Mouse (Mus musculus) kidney, postnatal 25 days (tissue): ENCODE measurements around the gene Ccdc85a.

ENCODE experiments used
- DNase-seq, 2 experiments: peaks; one replicate each; pipeline ENCODE4 v3.0.0; 2021; ENCODE audit warnings: mixed read lengths in 2 of 2

Gene Ccdc85a

DNA sequence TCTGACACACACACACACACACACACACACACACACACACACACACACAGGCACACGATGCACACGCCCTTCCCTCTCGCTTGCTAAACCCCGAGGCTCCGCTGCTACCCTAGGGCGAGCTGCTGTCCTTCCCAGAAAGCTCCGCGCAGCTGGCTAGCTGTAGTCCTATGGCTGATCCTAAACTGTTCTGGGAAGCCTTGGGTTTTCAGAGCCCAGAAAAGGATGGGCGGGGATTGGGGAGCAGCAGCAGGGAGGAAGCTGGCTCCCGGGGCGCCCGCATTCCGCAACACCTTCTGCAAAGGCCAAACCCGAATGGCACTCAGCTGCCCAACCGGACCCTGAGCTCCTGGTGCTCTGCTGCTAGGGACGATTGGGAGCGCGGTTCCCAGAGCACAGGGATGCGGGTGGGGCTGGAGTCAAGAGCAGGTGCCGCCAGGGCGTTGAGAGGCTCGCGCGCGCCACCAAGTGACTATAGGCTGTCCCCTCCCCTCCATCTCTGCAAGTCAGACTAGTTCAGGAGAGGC, at the start of gene Ccdc85a:
TSS of gene Ccdc85a (minus strand) at position 414 of the 524 bp plus-strand sequence.
- peak; percentile 78 to 81 for DNase-seq

DNA sequence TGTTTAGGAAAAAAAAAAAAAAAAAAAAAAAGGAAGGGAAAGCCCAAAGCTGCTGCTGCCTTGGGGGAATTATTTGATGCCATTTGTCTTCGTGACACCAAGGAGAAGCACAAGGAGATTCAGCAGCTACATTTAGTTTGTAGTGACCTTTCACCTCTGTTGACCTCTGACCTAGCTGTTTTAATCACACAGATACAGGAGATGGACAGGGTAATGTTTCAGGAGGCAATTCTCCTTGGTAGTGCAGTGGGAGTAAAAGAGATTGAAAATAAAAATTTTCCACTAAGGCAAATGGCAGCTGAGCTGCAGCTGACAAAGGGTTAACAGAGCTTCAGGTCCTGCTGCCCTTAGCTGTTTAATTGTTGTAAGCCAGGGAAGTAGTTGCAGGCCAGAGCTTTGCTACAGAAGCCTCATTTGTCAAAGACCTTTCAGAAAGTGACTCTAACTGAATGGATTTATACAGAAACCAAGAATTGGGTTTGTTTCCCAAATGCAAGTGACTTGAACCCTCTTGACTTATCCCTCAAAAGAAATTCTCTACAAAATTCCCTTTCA, 49.5 kb upstream of the Ccdc85a start:
- no peak for DNase-seq

DNA sequence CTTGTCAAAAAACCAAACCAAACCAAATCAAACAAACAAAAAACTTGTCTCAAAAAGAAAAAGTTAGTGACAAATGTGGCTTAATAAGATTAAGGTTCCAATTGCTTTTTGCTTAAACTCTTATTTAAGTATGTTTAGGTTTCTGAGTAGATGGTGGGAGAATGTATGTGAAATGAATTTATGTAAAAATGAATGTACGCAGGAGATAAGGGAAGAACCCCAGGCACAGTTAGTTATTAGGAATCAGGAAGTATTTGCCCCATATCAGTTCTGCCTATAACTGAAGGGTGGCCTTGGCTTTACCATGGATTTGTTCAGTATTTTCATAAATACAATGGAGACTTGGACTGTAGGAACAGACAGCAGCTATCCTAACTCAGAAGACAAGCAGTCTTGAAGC, 49.0 kb upstream of the Ccdc85a start:
- no peak for DNase-seq

DNA sequence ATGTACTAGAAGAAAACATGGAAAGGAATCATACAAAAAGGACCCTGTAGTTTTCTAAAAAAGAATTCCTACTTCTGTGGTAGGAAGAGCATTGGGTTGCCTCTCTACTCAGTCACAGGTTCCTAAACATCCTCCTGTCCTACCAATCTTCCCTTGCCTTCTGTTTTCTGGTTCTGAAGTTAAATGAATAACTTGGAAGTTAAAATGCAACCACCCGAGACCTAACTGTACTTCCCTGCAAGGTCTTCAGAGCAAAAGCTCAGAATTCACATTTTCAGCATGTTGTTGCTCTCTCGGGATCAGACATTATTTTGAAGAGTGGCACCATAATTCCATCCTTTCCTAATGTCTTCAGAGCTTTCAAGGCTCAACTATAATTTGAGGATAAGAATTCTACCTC, 46.6 kb upstream of the Ccdc85a start:
- no peak for DNase-seq

DNA sequence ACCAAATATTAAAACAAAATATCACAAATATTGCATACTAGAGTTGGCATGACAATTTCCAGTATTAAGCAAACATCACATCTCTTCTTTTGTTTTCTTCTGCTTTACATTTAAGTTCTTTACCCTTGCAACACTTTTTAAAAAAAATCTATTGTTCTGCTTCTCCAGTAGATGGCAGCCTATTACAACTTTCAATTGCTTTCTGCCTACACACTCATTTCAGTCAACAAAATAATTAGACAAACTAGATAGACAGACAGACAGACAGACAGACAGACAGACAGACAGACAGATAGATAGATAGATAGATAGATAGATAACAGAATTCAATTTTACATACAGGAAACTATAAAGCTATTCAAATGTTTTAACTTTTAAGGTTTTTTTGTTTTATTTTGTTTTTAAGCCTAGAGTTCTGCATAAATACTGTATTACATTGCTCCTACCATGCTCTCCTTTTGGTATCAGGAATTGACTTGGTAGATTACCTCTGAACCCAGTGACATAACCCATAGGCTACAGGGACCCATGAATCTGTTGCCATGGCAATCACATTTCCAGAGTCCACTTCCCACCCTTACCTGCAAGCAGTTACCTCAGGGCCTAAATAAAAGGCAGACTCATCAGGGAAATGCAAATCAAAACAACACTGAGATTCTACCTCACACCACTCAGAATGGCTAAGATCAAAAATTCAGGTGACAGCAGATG, 26.8 kb upstream of the Ccdc85a start:
- no peak for DNase-seq

DNA sequence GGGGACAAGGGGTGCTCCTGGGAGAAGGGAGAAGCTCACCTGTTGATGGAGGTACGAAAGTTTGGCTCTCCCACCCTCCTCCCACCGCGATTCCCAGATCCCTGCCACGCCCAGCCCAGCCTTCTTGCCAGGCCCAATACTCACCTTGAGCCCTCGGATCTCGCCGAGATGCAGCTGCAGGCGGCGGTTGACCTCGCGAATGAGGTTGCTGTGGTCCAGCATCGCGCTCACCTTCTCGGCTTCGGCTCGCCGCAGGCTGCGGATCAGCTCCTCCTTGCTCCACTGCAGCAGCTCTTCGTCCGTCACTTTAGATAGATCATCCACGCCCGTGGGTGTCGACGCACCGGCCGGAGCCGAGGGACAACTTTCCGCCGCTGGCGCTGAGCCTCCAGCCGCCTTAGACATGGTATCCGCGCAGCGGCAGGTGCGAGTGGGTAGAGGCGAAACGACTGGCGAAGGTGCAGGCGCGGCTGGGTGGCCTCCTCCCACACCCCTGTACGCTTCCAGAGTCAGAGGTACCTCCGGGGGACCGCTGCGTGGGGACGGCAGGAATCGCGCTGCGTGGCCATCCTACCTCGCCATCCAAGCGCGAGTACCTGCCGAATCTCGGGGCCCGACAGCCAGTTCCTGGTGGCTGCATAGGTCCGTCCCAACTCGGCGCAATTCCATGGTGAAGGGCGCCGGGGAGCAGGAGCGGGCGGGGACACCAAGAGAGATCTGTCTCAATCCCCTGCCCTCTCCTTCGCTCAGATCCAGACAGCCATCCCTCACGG, 800 bp downstream of the Ccdc85a start:
- DNase-seq: peak in 1 of 2 experiments; percentile 4

DNA sequence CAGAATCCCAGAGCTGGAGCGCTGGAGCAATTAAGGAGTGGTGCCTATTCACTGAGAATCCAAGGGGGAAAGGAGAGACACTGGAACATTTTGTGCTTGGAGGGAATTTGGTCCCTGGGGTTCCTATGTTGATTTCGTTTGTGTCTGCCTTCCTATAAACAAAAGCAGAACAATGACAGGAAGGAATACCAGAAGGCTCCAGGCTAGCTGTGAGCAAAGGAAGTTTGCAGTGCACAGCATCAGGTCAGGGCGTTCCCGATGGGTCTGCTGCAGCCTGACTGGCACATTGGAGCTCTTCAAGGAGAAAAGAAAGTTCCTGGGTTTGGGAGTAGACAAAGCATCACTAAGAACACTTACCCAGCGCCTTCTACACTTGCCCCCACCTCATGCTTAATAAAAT, 1.9 kb downstream of the Ccdc85a start:
- peak; percentile 6 to 72 for DNase-seq

DNA sequence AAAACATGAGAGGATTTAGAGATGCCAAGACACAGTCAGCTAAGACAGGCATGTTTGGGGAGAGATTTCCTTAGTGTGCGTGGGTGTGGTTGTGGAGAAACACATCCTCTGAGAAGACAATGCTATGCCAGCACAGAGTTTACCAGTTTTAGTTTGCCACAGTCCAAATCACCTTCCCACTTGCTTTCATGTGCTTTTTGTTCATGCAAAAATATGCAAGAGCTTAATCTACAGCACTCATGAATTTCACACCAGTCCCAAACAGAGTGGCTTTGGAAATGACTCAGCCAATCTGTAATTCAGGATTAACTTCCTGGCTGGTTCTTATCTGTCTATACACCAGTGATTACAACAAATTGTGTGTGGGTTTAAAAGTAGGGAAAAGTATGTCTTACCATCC, 11.7 kb downstream of the Ccdc85a start:
- DNase-seq: no peak

DNA sequence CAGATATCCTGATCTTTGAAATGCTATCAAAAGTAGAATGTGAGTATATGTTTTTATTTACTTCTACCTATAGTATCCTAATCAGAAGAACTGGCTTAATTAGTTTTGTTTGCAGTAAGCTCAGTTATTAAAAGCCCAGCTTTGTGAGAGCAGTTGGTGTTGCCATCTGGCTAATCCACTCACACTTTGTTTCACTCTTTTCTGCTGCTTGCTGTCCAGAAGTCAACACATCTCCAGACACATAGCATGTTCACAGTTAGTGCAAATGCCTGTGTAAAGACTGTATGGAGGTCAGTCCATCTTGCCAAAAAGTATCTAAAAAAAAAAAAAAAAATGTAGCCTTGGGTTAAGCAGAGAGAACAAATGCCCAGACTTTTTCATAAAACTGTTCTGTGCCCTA, 27.7 kb downstream of the Ccdc85a start:
- no peak for DNase-seq

DNA sequence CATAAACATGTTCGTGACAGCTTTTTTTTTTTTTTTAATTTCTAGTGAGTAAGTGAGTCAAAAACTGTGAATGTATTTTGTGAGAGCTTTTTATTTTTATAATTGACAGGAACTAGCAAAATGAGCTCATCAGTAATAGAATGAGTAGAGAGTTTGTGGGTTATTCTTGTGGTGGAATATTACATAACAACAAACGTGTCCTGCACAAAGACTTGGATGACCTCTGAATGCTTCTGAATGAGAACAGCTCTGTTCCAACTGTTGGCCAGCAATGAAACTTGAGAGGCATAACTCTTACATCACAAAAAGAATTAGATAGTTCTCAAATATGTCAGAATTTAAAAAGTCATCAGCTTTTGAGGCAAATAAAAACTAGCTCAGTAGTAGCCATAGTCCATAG, 40.7 kb downstream of the Ccdc85a start:
- no peak for DNase-seq

DNA sequence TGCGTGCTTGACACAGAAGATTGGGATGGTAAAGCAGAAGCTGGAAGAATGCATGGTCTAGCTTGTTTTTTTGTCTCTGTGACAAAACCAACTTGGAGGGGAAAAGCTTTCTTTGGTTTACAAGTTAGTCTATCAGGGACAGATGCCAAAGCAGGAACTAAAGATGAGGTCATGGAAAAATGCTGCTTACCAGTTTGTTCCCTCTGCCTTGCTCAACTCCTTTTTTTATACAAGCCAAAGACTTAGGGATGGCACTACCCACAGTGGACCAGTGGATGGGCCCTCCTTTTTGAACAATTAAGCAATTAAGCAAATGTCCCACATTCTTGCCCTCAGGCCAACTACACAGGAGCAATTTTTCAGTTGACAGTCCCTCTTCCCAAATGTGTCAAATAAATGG, 42.8 kb downstream of the Ccdc85a start:
- no peak for DNase-seq

DNA sequence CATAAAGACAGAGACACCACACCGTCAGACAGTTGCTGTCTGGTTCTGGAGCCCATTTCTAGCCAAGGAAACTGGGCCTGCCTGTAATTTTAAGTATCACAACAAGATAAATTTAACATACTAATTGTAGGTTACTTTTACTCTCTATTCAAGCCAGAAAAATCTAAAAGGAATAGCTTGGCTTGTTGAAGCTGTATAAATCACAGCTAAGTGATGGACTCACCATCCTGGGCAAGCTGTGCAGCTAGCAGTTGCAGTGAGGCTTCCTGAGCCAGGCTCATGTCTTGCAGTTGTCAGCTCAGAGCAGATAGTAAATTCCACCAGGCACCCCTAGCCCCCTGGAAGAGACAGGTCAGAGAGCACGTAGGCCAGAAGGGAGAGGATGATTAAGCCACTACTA, 50.8 kb downstream of the Ccdc85a start:
- no peak for DNase-seq

DNA sequence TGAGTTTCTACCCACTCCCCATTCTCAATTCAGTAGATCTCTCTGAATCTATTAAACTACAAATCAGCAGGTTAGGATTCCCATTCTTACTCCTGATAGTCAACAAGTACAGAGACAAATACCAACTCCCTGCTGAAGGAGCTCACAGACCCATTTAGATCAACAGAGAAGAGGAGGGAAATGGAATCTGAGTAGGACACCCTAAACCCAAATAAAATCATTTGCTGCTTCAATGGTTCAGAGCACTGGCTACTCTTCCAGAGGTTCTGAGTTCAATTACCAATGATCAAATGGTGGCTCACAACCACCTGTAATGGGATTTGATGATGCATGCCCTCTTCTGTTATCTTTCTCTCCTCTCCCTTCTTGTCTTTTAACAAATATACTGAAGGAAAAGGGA, 82.9 kb downstream of the Ccdc85a start:
- no peak for DNase-seq

DNA sequence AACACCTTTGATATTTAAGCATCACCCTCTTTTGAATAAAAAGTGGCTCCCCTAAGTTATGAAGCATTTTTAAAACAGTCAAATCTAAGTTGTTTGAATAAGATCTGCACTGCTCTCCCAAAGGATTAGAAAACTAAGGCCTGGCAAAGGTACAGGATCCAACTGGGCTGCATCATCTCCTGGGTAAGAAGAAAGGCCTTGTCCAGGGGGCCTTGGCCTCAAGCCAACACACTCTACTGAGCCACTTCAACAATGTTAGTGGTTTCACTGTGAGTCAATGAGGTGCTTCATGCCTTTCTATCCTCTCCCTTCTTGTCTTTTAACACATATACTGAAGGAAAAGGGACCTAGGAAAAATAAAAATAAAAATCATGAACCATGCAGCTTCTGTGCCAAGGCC, 87.1 kb downstream of the Ccdc85a start:
- peak; percentile 25 to 34 for DNase-seq

DNA sequence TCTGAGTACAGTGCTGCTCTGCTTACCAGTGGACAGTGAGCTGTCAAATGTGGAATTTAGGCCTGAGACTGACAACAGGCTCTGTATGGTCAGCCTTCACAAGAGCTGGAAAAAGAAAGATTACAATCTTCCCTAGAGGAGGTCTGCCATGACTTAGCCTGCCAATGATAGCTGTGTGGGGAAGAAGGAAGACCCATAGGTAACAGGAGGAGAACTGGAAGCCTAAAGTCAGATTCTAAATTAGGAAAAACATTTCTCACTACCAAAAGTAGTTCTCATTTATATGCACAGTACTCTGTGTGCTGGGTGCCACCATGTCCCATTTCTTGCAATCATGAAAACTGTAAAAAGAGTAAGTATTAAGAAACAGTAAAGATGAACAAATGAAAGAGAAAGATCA, 90.8 kb downstream of the Ccdc85a start:
- DNase-seq: no peak

DNA sequence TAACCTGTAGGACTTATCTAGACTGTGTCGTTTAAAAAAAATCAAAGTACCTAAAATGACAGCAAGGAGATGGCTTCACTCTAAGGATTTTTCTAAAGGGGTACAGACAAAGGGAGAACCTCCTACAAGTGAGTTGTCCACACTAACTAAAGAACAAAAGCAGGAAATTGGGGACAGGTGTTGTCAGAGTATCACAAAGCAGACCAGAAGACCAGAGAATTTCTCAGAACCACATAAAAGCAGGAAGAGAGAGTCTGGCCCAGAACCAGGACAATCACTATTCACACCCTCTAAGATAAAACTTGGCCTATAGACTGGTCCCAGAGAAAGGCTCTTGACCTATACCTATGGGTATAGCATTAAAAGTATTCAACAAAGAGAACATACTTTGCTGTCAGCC, 92.8 kb downstream of the Ccdc85a start:
- no peak for DNase-seq

DNA sequence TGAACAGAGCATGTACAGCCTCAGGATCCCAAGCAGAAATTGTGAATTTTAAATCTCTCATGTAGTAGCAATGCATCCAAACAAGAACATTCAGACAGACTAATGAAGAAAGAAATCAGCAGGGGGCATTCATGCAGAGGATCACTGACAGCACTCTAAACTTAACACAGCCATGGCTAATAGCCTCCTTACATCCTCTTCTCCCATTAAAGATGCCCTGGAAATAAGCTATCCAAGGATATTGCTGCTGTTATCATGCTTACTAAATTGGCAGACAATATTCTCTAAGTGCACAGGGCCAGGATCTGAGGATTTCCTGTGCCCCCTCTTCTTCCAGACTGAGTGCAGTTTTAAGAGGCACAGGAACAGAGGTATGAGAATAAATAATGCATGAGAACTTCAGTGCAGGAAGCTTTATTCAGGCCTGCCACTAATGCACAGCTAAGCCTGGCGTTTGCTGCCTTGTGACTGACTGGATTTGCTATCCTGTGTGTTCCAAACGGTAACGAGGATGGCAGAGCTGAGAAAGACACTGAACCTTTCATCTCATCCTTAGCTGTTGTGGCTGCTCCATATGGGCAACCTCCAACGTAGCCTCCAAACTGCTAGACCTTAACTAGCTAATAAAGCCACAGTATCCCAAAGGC, 99.9 kb downstream of the Ccdc85a start:
- no peak for DNase-seq

DNA sequence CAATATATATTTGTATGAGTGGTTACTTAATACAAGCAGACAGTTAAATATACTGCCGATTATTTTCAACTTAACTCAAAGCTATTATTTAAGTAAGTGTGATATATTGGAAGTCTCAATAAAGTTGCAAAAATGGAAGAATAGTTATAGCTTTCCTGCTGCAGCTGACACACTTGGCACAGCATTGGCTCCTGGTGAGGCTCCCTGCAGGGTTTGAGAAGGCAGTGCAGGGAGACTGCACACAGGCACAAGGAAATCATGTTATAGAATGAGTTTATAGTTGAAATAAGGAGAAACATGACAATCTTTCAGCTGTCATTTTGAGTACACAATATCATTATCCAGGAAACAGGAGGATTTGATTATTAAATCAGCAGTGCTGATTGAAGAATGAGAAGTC, 107.0 kb downstream of the Ccdc85a start:
- no peak for DNase-seq

DNA sequence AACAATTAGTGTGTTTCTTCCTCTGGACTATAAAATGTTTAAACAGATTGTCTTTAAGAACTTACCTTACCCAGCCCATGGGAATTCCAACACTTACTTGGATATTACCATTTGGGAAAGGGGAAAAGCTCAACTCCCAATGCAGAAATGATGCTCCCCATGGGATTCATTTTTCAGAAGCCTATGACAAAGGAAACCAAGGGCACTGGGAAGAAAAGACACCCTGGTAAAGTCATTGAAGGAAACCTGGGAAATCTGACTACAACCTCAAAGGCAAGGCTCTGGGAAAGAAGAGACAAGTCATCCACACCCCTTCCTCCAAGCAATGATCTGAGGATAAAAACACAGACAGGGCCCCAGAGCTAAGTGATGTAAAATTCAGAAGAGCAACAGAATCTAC, 118.4 kb downstream of the Ccdc85a start:
- DNase-seq: no peak

DNA sequence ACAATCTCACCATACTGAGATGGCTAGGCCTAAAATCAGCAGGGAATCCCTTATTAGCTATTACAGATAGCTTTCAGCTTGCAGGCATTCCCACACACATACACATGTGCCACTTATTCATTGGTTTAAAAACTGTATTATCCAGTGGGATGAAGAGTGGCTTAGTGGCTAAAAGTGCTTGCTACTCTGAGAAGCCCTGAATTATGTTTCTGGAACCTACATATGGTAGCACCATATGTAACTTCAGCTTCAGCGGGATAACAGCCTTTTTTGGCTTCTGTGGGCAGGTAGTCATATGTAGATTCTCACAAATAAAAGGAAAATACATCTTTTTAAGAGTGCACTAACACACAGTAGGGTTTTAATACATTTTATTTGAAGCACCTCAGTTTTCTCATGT, 119.2 kb downstream of the Ccdc85a start:
- no peak for DNase-seq

DNA sequence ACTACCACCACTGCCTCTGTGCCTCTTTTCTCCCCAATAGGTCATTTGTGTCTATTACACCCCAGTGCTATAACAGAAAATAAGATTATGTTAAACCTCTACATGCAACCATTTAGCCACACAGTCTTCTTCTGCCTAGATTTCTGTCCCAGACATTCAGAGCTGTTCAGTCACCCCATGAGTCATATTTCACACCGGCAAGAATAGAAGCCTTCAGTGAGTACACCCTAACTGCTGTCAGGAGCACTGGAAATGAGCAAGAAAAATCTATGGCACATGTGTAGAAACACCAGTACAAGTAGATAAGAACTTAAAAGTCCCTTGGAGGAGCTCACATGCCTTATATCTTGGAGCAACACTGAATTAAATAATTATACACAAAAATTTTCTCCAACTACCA, 125.0 kb downstream of the Ccdc85a start:
- DNase-seq: no peak

DNA sequence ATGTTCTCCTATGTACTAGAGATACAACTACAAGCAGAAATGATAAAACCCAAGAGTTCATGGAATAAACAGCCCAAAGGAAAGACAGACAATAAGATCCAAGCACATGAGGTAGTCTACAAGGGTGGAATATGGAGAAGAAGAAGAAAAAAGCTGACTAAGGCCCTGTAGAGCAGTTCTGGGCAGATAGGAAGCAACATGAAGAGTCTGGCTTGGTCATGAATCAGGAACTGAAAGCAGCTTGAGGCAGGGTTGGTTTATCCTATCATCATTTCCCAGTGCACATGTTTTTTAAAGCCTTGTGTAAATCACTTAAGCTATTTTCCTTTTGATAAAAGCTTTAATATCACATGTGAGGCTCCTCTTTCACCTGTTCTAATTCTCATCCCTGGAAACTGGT, 144.2 kb downstream of the Ccdc85a start:
- DNase-seq: no peak

DNA sequence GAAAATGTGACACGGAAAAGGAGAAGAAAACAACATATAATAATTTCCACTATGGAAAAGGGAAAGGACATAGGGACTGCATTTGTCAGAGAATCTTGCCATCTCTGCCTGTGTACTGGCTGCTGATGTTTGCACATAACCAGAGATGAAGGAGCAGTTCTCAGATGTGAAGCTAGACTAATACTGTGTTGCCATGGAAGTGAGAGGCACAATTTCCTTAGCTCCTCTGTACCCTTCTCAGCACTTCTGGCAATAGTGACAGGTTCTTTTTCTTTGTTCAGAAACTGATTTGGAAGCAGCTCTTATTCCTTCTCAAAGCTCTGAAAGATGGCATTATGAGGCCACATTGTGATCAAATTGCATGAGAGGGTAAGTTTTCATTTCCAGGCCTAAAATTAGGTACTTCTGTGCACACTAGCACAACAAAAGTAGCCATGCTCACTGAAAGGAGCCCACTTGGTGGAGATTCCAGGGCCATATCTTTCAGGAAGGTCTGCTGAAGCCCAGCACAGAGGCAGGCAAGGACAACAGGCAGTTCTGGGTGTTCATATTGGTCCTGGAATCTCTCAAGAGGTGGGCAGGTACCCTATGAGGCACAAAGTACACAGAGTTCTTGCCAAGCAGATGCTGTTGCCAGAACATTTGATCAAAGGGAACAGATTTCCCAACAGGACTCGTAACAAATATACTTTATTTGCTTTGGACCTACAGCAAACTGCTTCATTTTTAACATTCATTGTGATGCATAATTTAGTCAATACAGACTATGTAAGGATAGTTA, 161.5 kb downstream of the Ccdc85a start:
- no peak for DNase-seq
